Mouse (Mus musculus) limb, embryonic 12.5 days (tissue): ENCODE data around the gene Gprasp2. TPM values are rescaled to one million over a fixed set of nuclear protein-coding genes. Genes with fewer than 3 reads are reported as not detected.
A peak's percentile ranks its signal among the peaks of the same experiment; 100 is the strongest.
"Not testable (repeated sequence)": the region's sequence is repeated elsewhere in the genome, so short reads cannot be mapped to it uniquely, and the experiment has no call there.

ENCODE experiments used
- ATAC-seq: fragments of 200-750 bp; cut with Nextera tagmentation; 2 replicates; pipeline ENCODE4 v1.8.0; 2017; ENCODE audit warnings: low read depth, moderate TSS enrichment; ENCODE audit not compliant: insufficient number of reproducible peaks, insufficient read depth, low FRiP score, low TSS enrichment
- H3K27ac ChIP-seq: fragments of 300-500 bp; sonication (generic); 2 replicates; pipeline ENCODE4 v1.5.1; 2016; ENCODE audit warnings: mild to moderate bottlenecking, moderate library complexity
- H3K27me3 ChIP-seq: fragments of 300-500 bp; sonication (generic); 2 replicates; pipeline ENCODE4 v1.6.1; 2016; ENCODE audit warnings: mild to moderate bottlenecking, moderate library complexity
- H3K36me3 ChIP-seq: fragments of 300-500 bp; sonication (generic); 2 replicates; pipeline ENCODE4 v1.6.1; 2016; ENCODE audit warnings: mild to moderate bottlenecking, moderate library complexity
- H3K4me1 ChIP-seq: fragments of 300-500 bp; sonication (generic); replicated peaks from 2 replicates; pipeline ENCODE4 v1.6.1; 2016
- H3K4me2 ChIP-seq: fragments of 300-500 bp; sonication (generic); 2 replicates; pipeline ENCODE4 v1.6.1; 2016; ENCODE audit warnings: mild to moderate bottlenecking, moderate library complexity
- H3K4me3 ChIP-seq: fragments of 300-500 bp; sonication (generic); replicated peaks from 2 replicates; pipeline ENCODE4 v1.5.1; 2016; ENCODE audit warnings: mild to moderate bottlenecking
- H3K9ac ChIP-seq: fragments of 300-500 bp; sonication (generic); replicated peaks from 2 replicates; pipeline ENCODE4 v1.6.1; 2016; ENCODE audit warnings: mild to moderate bottlenecking, moderate library complexity
- H3K9me3 ChIP-seq: fragments of 300-500 bp; sonication (generic); 2 replicates; pipeline ENCODE4 v1.6.1; 2016; ENCODE audit warnings: mild to moderate bottlenecking, moderate library complexity
- WGBS: fragments of 180-500 bp; shearing (Covaris S2); methylation state at CpG from one replicate; pipeline ENCODE4 v1.1.7; 2016; 5-methylcytosine and 5-hydroxymethylcytosine counted together
- polyA plus RNA-seq: library from polyadenylated mRNA; unstranded; fragments of >200 nt; fragmentation: Nextera tagmentation; extraction: Ambion mirVana; gene quantifications from 2 replicates; pipeline ENCODE4 v1.2.1, GENCODE M21; 2016

The Gprasp2 gene
- polyA plus RNA-seq, result 55.2 and 55.9 TPM in 2 replicates

GRCm38 (mm10) chrX:135838521-135839360, at the start of gene Gprasp2:
Gene Gprasp2 (plus strand): TSS chrX:135839034.
- peak within 1 kb of the TSS; percentile 75 for H3K4me2 ChIP-seq
- H3K27me3 ChIP-seq, H3K27ac ChIP-seq, H3K4me1 ChIP-seq, H3K36me3 ChIP-seq, H3K9me3 ChIP-seq: not testable (repeated sequence)
- ATAC-seq, result peak; percentile 90
- 23% methylated on average over 25 of the region's 32 CpGs for WGBS
- H3K4me3 ChIP-seq, result peak within 1 kb of the TSS; percentile 52
- H3K9ac ChIP-seq, result peak within 1 kb of the TSS; percentile 57; the same call in 1 of the 2 replicates

- no peak overlapping the region for H3K27ac ChIP-seq
Observed at GRCm38 (mm10) chrX:135791536-135791935, 47.3 kb upstream of the Gprasp2 start.

GRCm38 (mm10) chrX:135792326-135792725, 46.5 kb upstream of the Gprasp2 start:
- no peak overlapping the region for H3K4me2 ChIP-seq
- 62% methylated on average over 6 of the region's 6 CpGs for WGBS
- H3K4me3 ChIP-seq, result no peak overlapping the region
- H3K9ac ChIP-seq, result no peak overlapping the region
- H3K27ac ChIP-seq, result no peak overlapping the region
- peaks cover 11% of the 10 kb centered on the region for H3K27me3 ChIP-seq
- no peaks in the 10 kb centered on the region for H3K4me1 ChIP-seq
- ATAC-seq, result no peak
- no peaks in the 10 kb centered on the region for H3K9me3 ChIP-seq
- H3K36me3 ChIP-seq, result no peaks in the 10 kb centered on the region

More at GRCm38 (mm10) chrX:135791536-135791935, 47.3 kb upstream of the Gprasp2 start:
- no peak overlapping the region for H3K4me3 ChIP-seq
- H3K9ac ChIP-seq, result no peak overlapping the region
- no peak for ATAC-seq
- no peaks in the 10 kb centered on the region for H3K4me1 ChIP-seq
- H3K9me3 ChIP-seq, result no peaks in the 10 kb centered on the region
- H3K36me3 ChIP-seq, result no peaks in the 10 kb centered on the region
- H3K27me3 ChIP-seq, result peaks cover 11% of the 10 kb centered on the region
- no peak overlapping the region for H3K4me2 ChIP-seq

GRCm38 (mm10) chrX:135795591-135796304, 43.1 kb upstream of the Gprasp2 start:
- Histone ChIP-seq H3K36me3 (peaks cover 20% of the 10 kb centered on the region), H3K9ac (peak overlapping the region; percentile 61), H3K4me3 (peak overlapping the region; percentile 57), H3K27ac (0 out of 2 replicates have a peak overlapping the region, but pooled peaks have one; percentile 47), H3K4me2 (peak overlapping the region; percentile 59), H3K27me3 (peaks cover 20% of the 10 kb centered on the region)
- H3K9me3 ChIP-seq, H3K4me1 ChIP-seq: not testable (repeated sequence)
- ATAC-seq, result peak; percentile 91
- 13% methylated on average over 25 of the region's 27 CpGs for WGBS

GRCm38 (mm10) chrX:135796305-135797211, 42.3 kb upstream of the Gprasp2 start:
- H3K4me3 ChIP-seq, result peak overlapping the region; percentile 57

GRCm38 (mm10) chrX:135797212-135797644, 41.6 kb upstream of the Gprasp2 start, which contains the start of gene Bhlhb9:
Gene Bhlhb9 (plus strand): TSS chrX:135797594.
- WGBS, result 14% methylated on average over 4 of the region's 5 CpGs
- not testable (repeated sequence) for H3K9me3 ChIP-seq, ATAC-seq, H3K4me1 ChIP-seq
- Histone ChIP-seq H3K9ac (peak within 1 kb of the TSS; percentile 61), H3K4me2 (peak within 1 kb of the TSS; percentile 59), H3K27ac (0 out of 2 replicates have a peak within 1 kb of the TSS, but pooled peaks have one; percentile 50), H3K27me3 (peaks cover 23% of the 10 kb centered on the region), H3K4me3 (peak within 1 kb of the TSS; percentile 57), H3K36me3 (peaks cover 26% of the 10 kb centered on the region)

More at GRCm38 (mm10) chrX:135796305-135797211, 42.3 kb upstream of the Gprasp2 start:
- 20% methylated on average over 24 of the region's 26 CpGs for WGBS
- not testable (repeated sequence) for H3K9me3 ChIP-seq, H3K4me1 ChIP-seq
- Histone ChIP-seq H3K9ac (peak overlapping the region; percentile 61), H3K36me3 (peaks cover 26% of the 10 kb centered on the region), H3K27me3 (peaks cover 19% of the 10 kb centered on the region), H3K4me2 (peak overlapping the region; percentile 59), H3K27ac (0 out of 2 replicates have a peak overlapping the region, but pooled peaks have one; percentile 50)
- peak; percentile 71 for ATAC-seq

GRCm38 (mm10) chrX:135804149-135804548, 34.7 kb upstream of the Gprasp2 start:
- no peak overlapping the region for H3K4me2 ChIP-seq
- 91% methylated on average over 3 of the region's 3 CpGs for WGBS
- H3K9ac ChIP-seq, result no peak overlapping the region
- no peaks in the 10 kb centered on the region for H3K4me1 ChIP-seq
- no peaks in the 10 kb centered on the region for H3K9me3 ChIP-seq
- H3K27me3 ChIP-seq, result peaks cover 20% of the 10 kb centered on the region; the same call in 1 of the 2 replicates
- ATAC-seq, result no peak
- H3K4me3 ChIP-seq, result no peak overlapping the region
- no peak overlapping the region for H3K27ac ChIP-seq
- peaks cover 22% of the 10 kb centered on the region for H3K36me3 ChIP-seq

GRCm38 (mm10) chrX:135805780-135806179, 33.1 kb upstream of the Gprasp2 start:
- WGBS, result 17% methylated on average over 1 of the region's 1 CpGs
- Histone ChIP-seq H3K27me3 (peaks cover 8% of the 10 kb centered on the region; the same call in 1 of the 2 replicates), H3K4me2 (no peak overlapping the region), H3K27ac (no peak overlapping the region), H3K4me1 (no peaks in the 10 kb centered on the region), H3K9me3 (no peaks in the 10 kb centered on the region), H3K4me3 (no peak overlapping the region), H3K9ac (no peak overlapping the region), H3K36me3 (0 out of 2 replicates have a peak, but pooled peaks cover 6% of the 10 kb centered on the region)
- ATAC-seq, result no peak

GRCm38 (mm10) chrX:135835896-135836295, 2.9 kb upstream of the Gprasp2 start:
- not testable (repeated sequence) for H3K4me3 ChIP-seq, H3K27me3 ChIP-seq, H3K36me3 ChIP-seq, H3K4me1 ChIP-seq, H3K9ac ChIP-seq, H3K27ac ChIP-seq, ATAC-seq, H3K9me3 ChIP-seq, H3K4me2 ChIP-seq
- WGBS, result 46% methylated on average over 1 of the region's 1 CpGs

- Histone ChIP-seq H3K36me3 (0 out of 2 replicates have a peak, but pooled peaks cover 7% of the 10 kb centered on the region), H3K4me2 (no peak overlapping the region), H3K9ac (no peak overlapping the region), H3K9me3 (no peaks in the 10 kb centered on the region), H3K4me3 (no peak overlapping the region), H3K27me3 (peaks cover 10% of the 10 kb centered on the region), H3K4me1 (no peaks in the 10 kb centered on the region), H3K27ac (no peak overlapping the region)
- ATAC-seq, result no peak
- 74% methylated on average over 2 of the region's 2 CpGs for WGBS
Observed at GRCm38 (mm10) chrX:135837896-135838295, 938 bp upstream of the Gprasp2 start.
